Mouse (Mus musculus) E14TG2a.4 (cell line): ENCODE data around the gene 1700001P01Rik.

Experiments
- CTCF ChIP-seq: conservative IDR thresholded peaks from 2 replicates; pipeline ENCODE4 v1.5.1; 2014; ENCODE audit warnings: low read length
- NANOG ChIP-seq: IDR thresholded peaks from 2 replicates; pipeline ENCODE4 v1.6.1; 2014; ENCODE audit warnings: borderline replicate concordance, low read length, mixed read lengths
- POU5F1 ChIP-seq: IDR thresholded peaks from 2 replicates; pipeline ENCODE4 v1.6.1; 2014; ENCODE audit warnings: low read length, borderline replicate concordance

GRCm38 (mm10) chr11:97777129-97777529 is 1.4 kb upstream of the 1700001P01Rik start:
- TF ChIP-seq CTCF (peak; percentile 47), POU5F1 (no peak), NANOG (peak; percentile 63; the same call in 1 of the 2 replicates)
